Mouse (Mus musculus) regulatory T cell (primary cell): ENCODE measurements around the gene Ldlrad1.

Experiments
- in situ Hi-C: fragments of 300-600 bp; cut with MboI, MseI; formaldehyde crosslinking; loops from one replicate; pipeline ENCODE4 v1.15.1; 2025; ENCODE audit warnings: high pct_unique_total_duplicates

The Ldlrad1 gene

DNA sequence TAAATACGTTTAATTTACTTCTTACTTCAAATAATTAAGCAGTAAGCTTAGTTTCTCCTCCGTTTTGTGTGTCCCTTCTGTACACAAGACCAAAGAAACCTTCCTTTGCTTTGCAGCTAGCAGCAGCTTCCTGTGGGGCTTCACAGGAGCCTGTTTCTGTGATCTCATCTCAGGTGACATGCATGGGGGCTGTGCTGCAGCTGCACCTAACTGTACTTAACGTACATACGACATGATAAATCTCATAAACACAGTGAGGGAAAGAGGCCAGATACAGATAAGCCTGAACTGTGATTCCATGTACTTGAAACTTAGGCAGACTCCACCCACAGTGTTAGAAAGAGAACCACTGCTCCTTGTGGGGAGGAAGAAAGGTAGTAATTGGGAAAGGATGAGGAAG is 51.0 kb downstream of the Ldlrad1 start:
- in situ Hi-C loops = loop anchor here (25.0 kb wide), 1 partner anchor 1727 kb away; no protein-coding TSS in a partner anchor
